Mouse (Mus musculus) CD4-positive, CD25-positive, alpha-beta regulatory T cell, adult 2 months (primary cell): ENCODE data around the gene Cyp20a1.

Experiments
- DNase-seq: peaks from one replicate; pipeline ENCODE4 v3.0.0-alpha.2; 2012; ENCODE audit warnings: low read depth, low spot score

Cyp20a1 gene

DNA sequence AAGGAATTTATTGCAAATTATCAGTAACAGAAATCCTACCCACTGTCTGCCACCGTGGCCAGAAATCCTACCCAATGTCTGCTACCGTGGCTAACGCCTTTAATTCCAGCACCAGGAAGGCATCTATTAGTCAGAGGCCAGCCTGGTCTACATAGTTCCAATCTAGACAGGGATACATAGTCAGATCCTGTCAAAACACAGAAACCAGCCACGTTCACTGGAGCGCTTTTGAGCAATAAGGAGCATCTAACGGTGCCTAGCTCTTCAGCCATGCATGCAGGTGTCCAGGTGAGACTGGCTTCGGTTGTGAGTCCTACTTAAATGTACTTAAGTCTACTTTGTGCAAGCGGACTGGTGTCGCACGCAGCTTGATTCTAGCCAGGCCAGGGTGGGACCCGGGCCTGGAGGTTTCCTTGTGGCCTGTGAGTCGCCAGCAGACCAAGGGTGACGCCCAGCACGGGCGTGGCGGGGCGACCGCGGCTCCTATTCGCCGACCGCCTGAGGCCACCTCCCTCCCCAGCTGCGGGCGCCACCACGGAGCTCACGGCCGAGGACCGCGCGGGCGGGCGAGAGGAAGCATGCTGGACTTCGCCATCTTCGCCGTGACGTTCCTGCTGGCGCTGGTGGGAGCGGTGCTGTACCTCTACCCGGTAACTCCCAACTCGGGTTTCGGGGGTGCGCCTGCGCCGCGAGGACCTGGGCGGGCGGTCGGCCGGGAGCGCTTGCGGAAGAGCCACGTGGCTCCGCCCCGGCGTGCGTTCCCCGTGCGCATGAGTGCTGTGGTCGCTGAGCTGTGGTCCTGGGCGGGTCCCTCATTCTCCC, at the start of gene Cyp20a1:
Cyp20a1 (plus strand) TSS at position 516 of the 822 bp plus-strand sequence.
- peak; percentile 93 for DNase-seq

DNA sequence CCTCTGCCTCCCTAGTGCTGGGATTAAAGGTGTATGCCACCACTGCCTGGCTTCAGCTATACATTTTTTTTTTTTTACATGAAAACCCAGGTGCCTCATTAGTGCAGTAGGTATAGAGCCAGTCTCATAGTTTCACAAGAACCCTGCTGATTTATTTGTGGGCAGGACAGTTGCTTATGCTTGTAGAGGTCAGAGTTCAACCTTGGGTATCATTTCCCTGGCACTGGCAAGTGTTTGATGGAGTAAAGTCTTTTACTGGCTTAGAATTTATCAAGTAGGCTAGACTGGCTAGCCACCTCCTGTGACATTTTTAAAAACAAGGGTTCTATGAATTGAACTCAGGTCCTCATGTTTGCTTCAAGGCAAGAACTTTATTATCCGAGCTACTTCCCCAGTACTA, 49.2 kb upstream of the Cyp20a1 start:
- DNase-seq: no peak

DNA sequence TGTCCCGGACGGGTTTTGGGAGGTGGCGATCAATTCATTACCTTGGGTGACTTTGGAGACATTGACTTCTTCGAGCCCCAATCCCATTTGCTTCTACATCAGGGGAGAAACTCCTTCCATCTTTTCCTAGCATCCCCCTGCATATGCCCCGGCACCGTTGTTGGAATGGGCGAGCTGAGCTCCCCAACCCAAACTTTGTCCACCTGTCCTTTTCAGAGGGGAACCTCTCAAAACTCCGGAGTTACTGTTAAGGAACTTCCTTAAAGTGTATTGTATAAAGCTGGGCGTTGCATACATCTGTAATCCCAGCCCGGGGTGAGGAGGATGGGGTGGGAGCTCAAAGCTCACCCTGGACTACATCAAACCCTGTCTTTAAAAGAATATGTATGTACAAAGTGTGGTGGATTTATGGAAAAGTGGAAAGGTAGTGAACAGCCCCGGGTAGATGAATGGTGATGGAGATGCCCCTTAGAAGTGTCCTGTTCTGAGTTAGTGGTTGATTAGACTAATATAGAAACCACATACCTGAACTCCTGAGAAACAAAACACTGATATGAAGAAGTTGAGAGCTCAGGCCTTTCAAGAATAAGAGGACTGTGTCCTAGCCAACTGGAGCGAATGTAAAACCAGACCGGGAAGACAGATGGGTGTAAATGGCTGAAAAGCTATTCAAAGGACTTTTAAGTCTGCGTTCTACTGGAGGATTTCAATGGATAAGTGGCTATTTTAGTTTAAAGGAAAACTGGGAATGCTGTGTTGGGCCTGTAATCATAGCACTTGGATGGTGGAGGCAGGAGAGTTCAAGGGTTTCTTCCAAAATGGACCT, 720 bp downstream of the Cyp20a1 start:
- no peak for DNase-seq

DNA sequence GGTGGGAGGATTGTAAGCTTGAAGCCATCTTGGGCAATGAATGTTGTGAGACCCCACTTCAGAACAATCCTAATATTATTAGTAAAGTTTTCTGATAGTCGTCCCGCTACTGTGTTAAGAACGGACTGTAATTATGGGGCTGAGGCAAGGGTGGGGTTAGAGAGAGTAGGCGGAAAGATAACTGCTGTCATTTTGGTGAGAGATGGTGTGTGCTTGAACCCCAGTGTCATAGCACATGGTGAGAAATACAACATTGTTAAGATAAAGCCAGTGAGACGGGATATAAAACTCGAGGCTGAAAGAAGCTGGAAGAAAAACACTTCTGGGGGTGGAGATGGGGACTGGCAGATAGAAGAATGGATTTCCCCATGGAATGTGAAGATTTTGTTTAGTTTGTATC, 1.5 kb downstream of the Cyp20a1 start:
- DNase-seq: no peak

DNA sequence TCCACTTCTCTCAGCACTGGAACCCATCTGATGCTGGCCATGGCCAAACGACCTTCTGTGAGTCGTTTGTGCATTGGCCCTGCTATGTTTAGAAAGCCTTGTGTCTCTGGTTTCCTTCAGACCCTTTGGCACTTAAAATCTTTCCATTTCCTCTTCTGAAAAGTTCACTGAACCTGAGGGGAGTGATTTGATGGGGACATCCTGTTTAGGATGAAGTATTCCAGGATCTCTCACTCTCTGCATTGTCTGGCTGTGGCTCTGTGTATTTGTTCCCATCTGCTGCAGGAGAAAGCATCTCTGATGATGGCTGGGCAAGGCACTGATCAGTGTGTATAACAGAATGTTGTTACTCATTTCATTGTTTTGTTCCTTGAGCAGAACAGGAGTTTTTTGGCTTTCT, 2.6 kb downstream of the Cyp20a1 start:
- no peak for DNase-seq

- DNase-seq: peak; percentile 15
Measured at GRCm38 (mm10) chr1:60352786-60353185, 9.7 kb downstream of the Cyp20a1 start.

- DNase-seq: peak; percentile 9
Measured at GRCm38 (mm10) chr1:60361626-60362025, 18.5 kb downstream of the Cyp20a1 start.

DNA sequence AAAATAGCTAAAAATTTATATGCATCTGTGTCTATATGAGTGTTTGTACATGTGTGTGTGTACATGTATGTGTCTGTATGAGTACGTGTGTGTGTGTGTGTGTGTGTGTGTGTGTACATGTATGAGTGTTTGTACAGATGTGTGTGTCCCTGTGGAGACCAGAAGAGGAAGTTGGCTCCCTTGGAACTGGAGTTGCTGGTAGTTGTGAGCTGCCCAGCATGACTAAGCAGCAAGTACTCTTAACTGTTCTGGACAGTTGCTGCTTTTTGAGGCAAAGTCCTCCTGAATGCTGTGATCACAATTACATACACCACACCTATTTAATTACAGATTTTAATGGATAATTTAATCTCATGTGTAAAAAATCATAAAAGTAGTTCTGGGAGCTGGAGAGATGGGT, 33.4 kb downstream of the Cyp20a1 start:
- no peak for DNase-seq

- no peak for DNase-seq
Measured at GRCm38 (mm10) chr1:60381910-60382309, 38.8 kb downstream of the Cyp20a1 start.

DNA sequence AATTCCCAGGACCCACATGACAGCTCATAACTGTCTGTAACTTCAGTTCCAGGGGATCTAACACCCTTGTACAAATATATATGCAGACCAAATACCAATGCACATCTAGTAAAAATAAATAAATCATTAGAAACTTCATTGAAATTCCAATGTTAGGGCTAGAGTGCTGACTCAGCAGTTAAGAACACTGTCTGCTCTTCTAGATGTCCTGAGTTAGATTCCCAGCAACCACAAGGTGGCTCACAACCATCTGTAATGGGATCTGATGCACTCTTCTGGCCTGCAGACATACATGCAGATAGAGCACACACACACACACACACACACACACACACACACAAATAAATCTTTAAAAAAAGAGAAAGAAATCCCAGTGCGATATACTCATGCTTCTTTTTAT, 61.7 kb downstream of the Cyp20a1 start:
- DNase-seq: peak; percentile 42

DNA sequence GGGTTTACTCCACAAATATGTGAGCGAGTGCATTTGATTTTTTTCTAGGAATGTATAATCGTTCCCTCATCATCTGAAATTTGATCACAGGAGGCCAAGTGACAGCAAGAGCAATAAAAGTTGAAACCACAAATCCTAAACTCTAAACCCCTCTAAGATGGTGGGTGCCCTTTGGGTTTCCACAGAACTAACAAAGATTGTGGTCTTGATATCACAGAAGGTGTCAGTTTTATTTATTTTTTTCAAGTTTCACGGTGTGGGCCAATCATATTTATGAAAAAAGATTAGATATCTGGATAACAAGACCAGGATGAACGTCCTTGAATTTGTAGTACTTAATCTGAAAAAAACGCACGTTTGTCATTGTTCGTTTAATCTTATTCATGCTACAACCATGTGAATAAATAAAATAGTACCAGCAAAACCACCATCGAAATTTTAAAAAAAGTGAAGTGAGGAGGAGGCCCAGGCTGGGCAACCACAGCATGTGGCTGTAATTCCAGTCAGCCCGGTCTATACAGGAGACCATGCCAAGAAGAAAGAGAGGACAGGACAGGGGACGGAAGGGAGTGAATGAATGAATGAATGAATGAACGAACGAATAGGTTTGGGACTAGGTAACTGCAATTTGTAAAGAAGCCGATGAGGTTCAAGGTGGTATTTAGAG, 65.5 kb downstream of the Cyp20a1 start:
- no peak for DNase-seq

DNA sequence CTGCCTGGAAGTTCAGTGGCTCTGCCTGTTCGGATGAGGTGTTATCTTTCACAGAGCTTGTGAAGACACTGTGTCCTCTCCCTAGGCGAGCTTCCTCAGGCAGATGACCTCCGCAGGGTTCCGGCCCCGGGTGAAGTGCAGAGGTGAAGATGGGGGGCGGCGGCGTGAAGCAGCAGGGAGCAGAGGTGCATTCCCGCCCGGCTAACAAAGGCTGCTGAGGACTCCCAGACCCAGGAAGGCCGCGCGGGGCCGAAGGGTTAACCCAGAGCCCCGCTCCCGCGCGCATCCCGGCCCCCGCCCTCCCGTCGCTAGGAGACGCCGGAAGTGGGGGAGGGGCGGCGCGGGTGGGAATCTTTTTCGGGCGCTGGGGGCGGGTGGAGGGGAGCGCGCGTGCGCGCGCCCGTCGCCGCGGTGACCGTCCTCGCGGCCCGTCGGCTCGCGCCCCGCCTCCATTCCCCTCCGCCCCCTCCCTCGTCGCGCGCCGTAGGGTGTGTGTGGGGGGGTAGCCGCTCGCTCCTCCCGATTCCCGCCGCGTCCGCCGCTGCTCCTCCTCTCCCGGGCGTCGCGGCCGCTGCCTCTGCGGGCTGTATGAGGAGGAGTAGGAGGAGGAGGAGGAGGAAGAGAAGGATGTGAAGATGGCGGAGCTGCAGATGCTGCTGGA, 66.2 kb downstream of the Cyp20a1 start, which contains the start of gene Abi2:
Abi2 (plus strand) TSS at position 452 of the 661 bp plus-strand sequence.
- peak; percentile 84 for DNase-seq

- peak; percentile 65 for DNase-seq
Measured at GRCm38 (mm10) chr1:60409928-60410817, 67.0 kb downstream of the Cyp20a1 start.

DNA sequence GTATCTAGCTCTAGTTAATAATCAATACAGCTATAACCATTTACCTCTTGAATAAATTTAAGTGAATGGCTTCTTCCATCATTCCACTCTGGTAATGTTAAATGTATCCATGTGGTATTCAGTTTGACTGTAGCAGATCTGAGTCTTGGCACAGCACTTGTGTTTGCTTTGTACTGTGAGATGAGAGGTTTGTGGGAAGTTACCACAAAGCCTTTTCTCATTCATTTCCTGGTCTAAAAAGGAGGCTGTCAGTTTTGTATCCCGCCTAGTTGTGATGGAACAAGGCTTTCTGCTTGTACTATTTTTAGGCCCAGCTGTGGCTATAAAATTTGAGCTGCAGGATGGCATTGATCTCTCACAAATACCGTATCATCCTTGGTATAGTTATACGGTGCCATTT, 73.6 kb downstream of the Cyp20a1 start:
- peak; percentile 54 for DNase-seq

- no peak for DNase-seq
Measured at GRCm38 (mm10) chr1:60423882-60424281, 80.8 kb downstream of the Cyp20a1 start.

DNA sequence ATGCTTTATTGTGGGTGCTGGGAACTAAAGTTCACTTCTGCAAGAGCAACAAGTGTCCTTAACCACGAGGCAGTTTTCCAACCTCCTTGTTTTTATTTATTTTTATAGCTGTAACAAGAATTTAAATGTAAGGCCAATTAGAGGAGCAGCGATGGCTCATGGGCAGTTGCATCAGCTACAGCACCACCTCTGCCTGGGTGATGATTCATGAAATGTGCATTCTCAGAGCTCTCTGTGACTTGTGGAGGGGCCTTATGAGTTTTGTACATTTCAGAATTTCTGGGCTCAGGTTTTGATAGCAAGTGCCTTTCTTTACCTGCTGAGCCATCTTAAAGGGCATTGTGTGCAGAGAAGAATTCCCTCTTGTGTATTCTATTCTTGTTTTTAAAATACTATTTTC, 85.2 kb downstream of the Cyp20a1 start:
- no peak for DNase-seq

DNA sequence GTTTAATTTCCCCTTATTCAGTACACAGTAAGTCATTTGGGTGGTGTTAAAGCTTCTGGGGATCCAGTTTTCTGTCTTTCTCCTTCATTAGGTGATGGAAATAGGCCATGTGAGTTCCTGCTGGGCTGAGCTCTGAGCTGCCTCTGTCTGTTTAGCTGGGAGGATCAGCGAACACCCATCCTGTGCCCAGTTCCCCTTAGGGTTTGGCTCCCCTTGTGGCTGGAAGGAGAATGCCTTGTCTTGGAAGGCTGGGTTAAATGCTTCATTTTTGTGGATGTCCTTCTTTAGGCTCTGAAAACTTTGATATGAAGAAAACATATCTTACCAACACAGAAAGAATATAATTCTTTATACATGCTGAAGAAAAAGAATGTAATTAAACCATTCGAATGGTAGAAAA, 85.8 kb downstream of the Cyp20a1 start:
- peak; percentile 80 for DNase-seq

DNA sequence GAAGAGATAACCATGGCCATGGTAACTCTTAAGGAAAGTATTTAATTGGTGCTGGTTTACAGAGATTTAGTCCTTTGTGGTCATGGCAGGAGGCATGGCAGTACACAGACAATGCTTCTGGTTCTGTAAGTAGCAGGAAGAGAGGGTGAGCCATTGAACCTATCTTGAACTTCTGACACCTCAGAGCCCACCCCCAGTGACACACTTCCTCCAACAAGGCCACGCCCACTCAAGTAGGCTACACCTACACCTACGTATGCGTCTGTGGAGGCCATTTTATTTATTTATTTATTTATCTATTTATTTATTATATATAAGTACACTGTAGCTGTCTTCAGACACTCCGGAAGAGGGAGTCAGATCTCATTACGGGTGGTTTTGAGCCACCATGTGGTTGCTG, 88.4 kb downstream of the Cyp20a1 start:
- no peak for DNase-seq

DNA sequence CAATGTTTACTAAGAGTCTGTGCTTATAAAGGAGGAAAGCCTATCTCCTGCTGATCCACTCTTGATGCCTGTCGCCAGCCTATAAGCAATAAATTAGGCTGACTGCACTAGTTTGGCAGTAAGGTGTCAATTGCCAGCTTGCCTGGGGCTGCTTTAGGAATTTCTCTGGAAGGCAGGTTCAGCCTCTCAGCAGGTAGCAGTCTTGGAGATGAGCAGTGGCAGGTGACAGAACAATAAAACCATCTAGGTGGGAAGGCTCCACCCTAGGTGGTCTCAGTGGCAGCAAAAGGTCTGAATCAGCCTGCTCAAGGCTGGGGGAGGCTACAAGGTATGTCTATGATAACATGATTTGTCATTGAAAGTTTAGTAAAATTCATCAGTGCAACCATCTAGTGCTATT, 89.4 kb downstream of the Cyp20a1 start:
- DNase-seq: no peak
